10 mouse cellular contexts compared by ENCODE assay signal in the genomic region with DNA sequence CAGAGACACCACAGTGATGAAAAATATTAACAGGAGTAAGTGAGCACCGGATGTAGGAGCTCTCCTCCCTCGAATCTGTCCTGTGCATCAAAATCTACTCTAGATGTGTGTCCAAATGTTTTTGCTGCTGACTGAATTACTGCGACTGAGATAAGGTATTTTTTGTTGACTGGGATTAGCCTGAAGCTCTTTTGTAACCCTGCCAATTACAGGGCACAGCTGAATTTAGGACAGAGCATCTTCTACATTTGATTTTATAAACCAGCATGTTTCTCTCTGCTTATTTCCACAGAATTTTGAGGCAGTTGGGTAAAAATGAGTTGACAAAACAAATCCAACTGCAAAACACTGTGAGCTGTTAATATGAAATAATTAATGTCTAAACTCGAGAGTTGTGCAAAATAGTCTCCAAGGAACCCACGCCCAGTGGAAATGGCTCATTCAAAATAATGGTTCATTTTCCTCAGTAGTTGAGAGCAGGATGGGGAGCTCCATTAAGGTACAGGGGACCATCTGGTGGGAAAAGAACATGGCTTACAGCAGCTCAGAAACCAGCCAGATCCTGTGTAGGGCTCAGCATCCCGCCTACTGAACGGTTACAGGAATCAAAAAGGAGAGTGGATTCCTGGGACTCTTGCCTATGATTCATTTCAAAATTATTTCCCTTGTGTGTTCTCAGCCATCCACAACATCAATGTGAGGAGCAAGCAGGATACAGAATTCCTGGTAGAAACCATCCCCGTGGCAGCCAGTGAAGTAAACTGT.
A peak's percentile ranks its signal among the peaks of the same experiment; 100 is the strongest.
DNase-seq lines count a peak whose midpoint lies in the region; ATAC-seq lines count a peak whose summit lies in the region.
"Had no signal": no experiment of that assay in that cellular context is flagged by ENCODE, and none has a peak within 500 bp of the region (broad histone marks: within the 10 kb centered on the region; RNA-seq: fewer than 3 reads in every experiment).

No protein-coding gene starts in this region.

- intact Hi-C loops in heart, postnatal 14 days (cut with DNase I), result no loop called here

- 0 out of 2 replicates have a peak, but pooled peaks have one; percentile 72 for ATAC-seq in cerebellum, adult (ENCODE audit: insufficient number of reproducible peaks, low FRiP score, low TSS enrichment)
- ATAC-seq in megakaryocyte, adult 5-6 weeks (ENCODE audit: poor library complexity, severe bottlenecking), result no peak

- no peak for DNase-seq in cerebellum, adult 9-11 months
- DNase-seq in heart, adult 8-10 months (ENCODE audit: low spot score), result peak; percentile 13
- DNase-seq in heart, postnatal 14 days, result no peak
- peak; percentile 70 for DNase-seq in Muller cell, postnatal 12 days (ENCODE audit: inconsistent ontology term)
- peak; percentile 81 for DNase-seq in layer of hippocampus, adult 9-11 months
- DNase-seq in retina, embryonic 14.5 days (ENCODE audit: low spot score), result no peak
- DNase-seq: cerebellum, adult 8-10 months; thymus, postnatal 14 days had no signal

Comparison
In these comparisons a context has a peak if more than half of its experiments do, and no peak if none do; other contexts are left out.
1. DNase-seq: peak in heart, adult 8-10 months (single experiment), Muller cell, postnatal 12 days (single experiment) and layer of hippocampus, adult 9-11 months (single experiment); none in cerebellum, adult 9-11 months (single experiment), heart, postnatal 14 days (0 of 2) and retina, embryonic 14.5 days (single experiment).